Mouse (Mus musculus) MEL (cell line): ENCODE data around the gene Osbpl9. TPM values are rescaled to one million over a fixed set of nuclear protein-coding genes. Genes with fewer than 3 reads are reported as not detected.

Source experiments
- DNase-seq: peaks from one replicate; pipeline ENCODE4 v3.0.0; 2011; ENCODE audit warnings: low read depth, low spot score
- H3K27ac ChIP-seq: 2 replicates; pipeline ENCODE4 v1.5.1; 2012; ENCODE audit warnings: low read depth, mild to moderate bottlenecking, control low read depth, low read length, moderate library complexity; ENCODE audit not compliant: control insufficient read depth
- H3K27me3 ChIP-seq, 2 experiments: fragments of 150-350 bp in 1 of 2; sonication (generic) in 1 of 2; 2 replicates each; pipeline ENCODE4 v1.6.1; 2012; ENCODE audit warnings: low read length in 2 of 2, mild to moderate bottlenecking in 2 of 2, improper control_type of control experiment in 1 of 2, moderate library complexity in 1 of 2; ENCODE audit not compliant: insufficient read depth in 2 of 2, control insufficient read depth in 1 of 2
- H3K36me3 ChIP-seq, 2 experiments: 2 replicates each; pipeline ENCODE4 v1.6.1; 2012 to 2014; ENCODE audit warnings: low read length in 2 of 2, improper control_type of control experiment in 1 of 2, inconsistent platforms in 1 of 2, mild to moderate bottlenecking in 1 of 2; ENCODE audit not compliant: insufficient read depth in 2 of 2, control insufficient read depth in 1 of 2
- H3K4me1 ChIP-seq, 2 experiments: fragments of 150-350 bp in 1 of 2; sonication (generic) in 1 of 2; 2 replicates each; pipeline ENCODE4 v1.6.1; 2012; ENCODE audit warnings: low read length in 2 of 2, improper control_type of control experiment in 1 of 2, mild to moderate bottlenecking in 1 of 2; ENCODE audit not compliant: insufficient read depth in 2 of 2, control insufficient read depth in 1 of 2
- H3K4me3 ChIP-seq, 2 experiments: fragments of 150-350 bp in 1 of 2; sonication (generic) in 1 of 2; 2 replicates each; pipeline ENCODE4 v1.5.1; 2012; ENCODE audit warnings: low read depth in 2 of 2, low read length in 2 of 2, mild to moderate bottlenecking in 2 of 2, moderate library complexity in 2 of 2, control low read depth in 1 of 2, improper control_type of control experiment in 1 of 2; ENCODE audit not compliant: control insufficient read depth in 1 of 2, insufficient read depth in 1 of 2
- H3K79me2 ChIP-seq: 2 replicates; pipeline ENCODE4 v1.6.1; 2012; ENCODE audit warnings: mild to moderate bottlenecking, low read length, moderate library complexity; ENCODE audit not compliant: control insufficient read depth, poor library complexity, insufficient read depth
- H3K9ac ChIP-seq: 2 replicates; pipeline ENCODE4 v1.6.1; 2012; ENCODE audit warnings: low read depth, mild to moderate bottlenecking, control low read depth, low read length, moderate library complexity; ENCODE audit not compliant: control insufficient read depth, poor library complexity, severe bottlenecking
- H3K9me3 ChIP-seq: fragments of 150-350 bp; sonication (generic); replicated peaks from 2 replicates; pipeline ENCODE4 v1.6.1; 2012; ENCODE audit warnings: mild to moderate bottlenecking, low read length, improper control_type of control experiment, moderate library complexity; ENCODE audit not compliant: insufficient read depth
- BHLHE40 ChIP-seq: IDR thresholded peaks from 2 replicates; pipeline ENCODE4 v1.6.1; 2012; ENCODE audit warnings: low read depth, mild to moderate bottlenecking, inconsistent platforms, low read length, improper control_type of control experiment, borderline replicate concordance
- CTCF ChIP-seq, 3 experiments: IDR thresholded peaks in 2 of 3; conservative IDR thresholded peaks in 1 of 3; 2 replicates each; pipeline ENCODE4 v1.5.1; 2011 to 2012; ENCODE audit warnings: low read length in 3 of 3, low read depth in 2 of 3, mild to moderate bottlenecking in 2 of 3, improper control_type of control experiment in 1 of 3, inconsistent platforms in 1 of 3, mixed read lengths in 1 of 3, moderate library complexity in 1 of 3; ENCODE audit not compliant: control insufficient read depth in 1 of 3, insufficient read depth in 1 of 3, poor library complexity in 1 of 3, severe bottlenecking in 1 of 3
- E2F4 ChIP-seq: IDR thresholded peaks from 2 replicates; pipeline ENCODE4 v1.6.1; 2011; ENCODE audit warnings: low read depth, low read length, improper control_type of control experiment, borderline replicate concordance
- GABPA ChIP-seq: IDR thresholded peaks from 2 replicates; pipeline ENCODE4 v1.6.1; 2012; ENCODE audit warnings: low read depth, mild to moderate bottlenecking, inconsistent platforms, low read length, improper control_type of control experiment, moderate library complexity
- GATA1 ChIP-seq: IDR thresholded peaks from 2 replicates; pipeline ENCODE4 v1.6.1; 2011; ENCODE audit warnings: low read depth, low read length, improper control_type of control experiment
- MAZ ChIP-seq: IDR thresholded peaks from 2 replicates; pipeline ENCODE4 v1.6.1; 2012; ENCODE audit warnings: low read depth, mild to moderate bottlenecking, inconsistent platforms, low read length, improper control_type of control experiment
- NELFE ChIP-seq: IDR thresholded peaks from 2 replicates; pipeline ENCODE4 v1.6.1; 2011; ENCODE audit warnings: low read depth, low read length, improper control_type of control experiment
- NRF1 ChIP-seq: IDR thresholded peaks from 2 replicates; pipeline ENCODE4 v1.6.1; 2014; ENCODE audit warnings: low read depth, mild to moderate bottlenecking, inconsistent platforms, low read length, improper control_type of control experiment, moderate library complexity; ENCODE audit not compliant: poor library complexity, insufficient read depth, severe bottlenecking
- TBP ChIP-seq: IDR thresholded peaks from 2 replicates; pipeline ENCODE4 v1.8.0; 2011; ENCODE audit warnings: low read depth, low read length, improper control_type of control experiment
- UBTF ChIP-seq: IDR thresholded peaks from 2 replicates; pipeline ENCODE4 v1.6.1; 2012; ENCODE audit warnings: low read depth, mild to moderate bottlenecking, inconsistent platforms, low read length, improper control_type of control experiment, moderate library complexity, borderline replicate concordance; ENCODE audit not compliant: insufficient read depth
- polyA plus RNA-seq, 2 experiments: library from polyadenylated mRNA; stranded (reverse) in 1 of 2; unstranded in 1 of 2; fragments of >175 nt in 1 of 2; fragments of >200 nt in 1 of 2; gene quantifications; 2 replicates each; pipeline versions ENCODE4 v1.2.1 to v1.2.4; 2012; ENCODE audit warnings: low replicate concordance in 2 of 2, low read depth in 1 of 2; ENCODE audit not compliant: insufficient read length in 2 of 2, insufficient read depth in 1 of 2, missing spikeins in 1 of 2
- total RNA-seq: library from RNA; depleted of rRNA; stranded (reverse); fragments of 300-350 nt; gene quantifications from 2 replicates; pipeline ENCODE4 v1.2.3, GENCODE M21; 2012

Gene Osbpl9
- total and polyA plus RNA-seq, 3 experiments, result 14.9 to 42.6 TPM; not detected in 1

- H3K9me3 ChIP-seq, result no peaks in the 10 kb centered on the region
- H3K4me3 ChIP-seq, result no peak overlapping the region
- no peak for TF ChIP-seq TBP
- no peak for TF ChIP-seq BHLHE40
- TF ChIP-seq GABPA, result no peak
- TF ChIP-seq UBTF, result no peak
- no peak for TF ChIP-seq NELFE
- H3K4me1 ChIP-seq, result peaks cover 3 to 5% of the 10 kb centered on the region in 2 experiments; a peak in 3 of 4 replicates
- H3K27ac ChIP-seq, result no peak overlapping the region
- no peak overlapping the region for H3K9ac ChIP-seq
- DNase-seq, result no peak
- peaks cover 0 to 10% of the 10 kb centered on the region in 2 experiments; a peak in 2 of 4 replicates for H3K36me3 ChIP-seq
- no peaks in the 10 kb centered on the region for H3K27me3 ChIP-seq
- no peaks in the 10 kb centered on the region for H3K79me2 ChIP-seq
Observed at GRCm38 (mm10) chr4:109109012-109109411, 93.1 kb downstream of the Osbpl9 start.

GRCm38 (mm10) chr4:109106594-109106993, 95.5 kb downstream of the Osbpl9 start:
- DNase-seq, result no peak
- Histone ChIP-seq H3K4me3 (no peak overlapping the region), H3K27me3 (no peaks in the 10 kb centered on the region), H3K9ac (no peak overlapping the region), H3K9me3 (no peaks in the 10 kb centered on the region), H3K36me3 (peaks cover 0 to 10% of the 10 kb centered on the region in 2 experiments; a peak in 2 of 4 replicates), H3K4me1 (peaks cover 3 to 5% of the 10 kb centered on the region in 2 experiments; a peak in 3 of 4 replicates), H3K27ac (no peak overlapping the region), H3K79me2 (no peaks in the 10 kb centered on the region)
- TF ChIP-seq CTCF (IDR thresholded peaks at IDR 0.05 in 2 of 3, conservative IDR thresholded peaks at IDR 0.05 in 1 of 3; ENCODE audit: control insufficient read depth in 1 of 3, insufficient read depth in 1 of 3, low read depth in 2 of 3, low read length in 3 of 3, poor library complexity in 1 of 3, severe bottlenecking in 1 of 3), result no peak
- no peak for TF ChIP-seq NRF1

- TF ChIP-seq MAZ, result no peak
- no peak for TF ChIP-seq NRF1
- no peak for TF ChIP-seq E2F4
- TF ChIP-seq GABPA, result no peak
- no peak for TF ChIP-seq GATA1
- TF ChIP-seq, all 39 proteins: peak for 0
- no peak overlapping the region for H3K27ac ChIP-seq
- DNase-seq, result no peak
- no peak overlapping the region for H3K4me3 ChIP-seq
- no peaks in the 10 kb centered on the region for H3K9me3 ChIP-seq
- H3K27me3 ChIP-seq, result no peaks in the 10 kb centered on the region
- peaks cover 0 to 10% of the 10 kb centered on the region in 2 experiments; a peak in 2 of 4 replicates for H3K36me3 ChIP-seq
- H3K79me2 ChIP-seq, result no peaks in the 10 kb centered on the region
- H3K9ac ChIP-seq, result no peak overlapping the region
- peaks cover 3 to 5% of the 10 kb centered on the region in 2 experiments; a peak in 3 of 4 replicates for H3K4me1 ChIP-seq
Observed at GRCm38 (mm10) chr4:109106034-109106433, 96.0 kb downstream of the Osbpl9 start.
